Mouse (Mus musculus) intestine, postnatal 0 days (tissue): ENCODE measurements at regions not wholly inside any gene's neighbourhood (a gene's known extent, or its start where the extent isn't known, plus 50 kb on each side); places are given as distances from the start of the nearest gene placed in this dataset.

Source experiments
- ATAC-seq: fragments of 200-750 bp; cut with Nextera tagmentation; 2 replicates; pipeline ENCODE4 v1.8.0; 2017; ENCODE audit warnings: mild to moderate bottlenecking, moderate TSS enrichment, moderate library complexity
- H3K27ac ChIP-seq: fragments of 300-500 bp; sonication (generic); 2 replicates; pipeline ENCODE4 v1.5.1; 2014; ENCODE audit warnings: mild to moderate bottlenecking, low read depth, low read length, moderate library complexity
- H3K27me3 ChIP-seq: fragments of 300-500 bp; sonication (generic); replicated peaks from 2 replicates; pipeline ENCODE4 v1.6.1; 2014; ENCODE audit warnings: low read length, mixed read lengths; ENCODE audit not compliant: control insufficient read depth, insufficient read depth
- H3K36me3 ChIP-seq: fragments of 300-500 bp; sonication (generic); 2 replicates; pipeline ENCODE4 v1.6.1; 2014; ENCODE audit warnings: mild to moderate bottlenecking, moderate library complexity; ENCODE audit not compliant: control insufficient read depth, insufficient read depth
- H3K4me1 ChIP-seq: fragments of 300-500 bp; sonication (generic); replicated peaks from 2 replicates; pipeline ENCODE4 v1.6.1; 2014; ENCODE audit warnings: antibody characterized with exemption, low read length, mixed read lengths; ENCODE audit not compliant: control insufficient read depth, insufficient read depth
- H3K4me2 ChIP-seq: fragments of 300-500 bp; sonication (generic); replicated peaks from 2 replicates; pipeline ENCODE4 v1.6.1; 2014; ENCODE audit warnings: low read depth, mild to moderate bottlenecking, moderate library complexity
- H3K4me3 ChIP-seq: fragments of 300-500 bp; sonication (generic); 2 replicates; pipeline ENCODE4 v1.5.1; 2014; ENCODE audit warnings: low read depth, low read length
- H3K9ac ChIP-seq: fragments of 300-500 bp; sonication (generic); 2 replicates; pipeline ENCODE4 v1.6.1; 2014; ENCODE audit warnings: mild to moderate bottlenecking, low read depth, low read length
- H3K9me3 ChIP-seq: fragments of 300-500 bp; sonication (generic); 2 replicates; pipeline ENCODE4 v1.6.1; 2016; ENCODE audit warnings: mixed run types; ENCODE audit not compliant: control insufficient read depth
- CTCF ChIP-seq: sonication (generic); IDR thresholded peaks from 2 replicates; pipeline ENCODE4 v1.5.1; 2016; ENCODE audit warnings: low read depth, mild to moderate bottlenecking, control low read depth, antibody characterized with exemption, moderate library complexity
- WGBS: fragments of 180-500 bp; shearing (Covaris S2); extraction: QIAGEN DNeasy Blood & Tissue Kit; methylation state at CpG from one replicate; pipeline ENCODE4 v1.1.7; 2014; 5-methylcytosine and 5-hydroxymethylcytosine counted together

DNA sequence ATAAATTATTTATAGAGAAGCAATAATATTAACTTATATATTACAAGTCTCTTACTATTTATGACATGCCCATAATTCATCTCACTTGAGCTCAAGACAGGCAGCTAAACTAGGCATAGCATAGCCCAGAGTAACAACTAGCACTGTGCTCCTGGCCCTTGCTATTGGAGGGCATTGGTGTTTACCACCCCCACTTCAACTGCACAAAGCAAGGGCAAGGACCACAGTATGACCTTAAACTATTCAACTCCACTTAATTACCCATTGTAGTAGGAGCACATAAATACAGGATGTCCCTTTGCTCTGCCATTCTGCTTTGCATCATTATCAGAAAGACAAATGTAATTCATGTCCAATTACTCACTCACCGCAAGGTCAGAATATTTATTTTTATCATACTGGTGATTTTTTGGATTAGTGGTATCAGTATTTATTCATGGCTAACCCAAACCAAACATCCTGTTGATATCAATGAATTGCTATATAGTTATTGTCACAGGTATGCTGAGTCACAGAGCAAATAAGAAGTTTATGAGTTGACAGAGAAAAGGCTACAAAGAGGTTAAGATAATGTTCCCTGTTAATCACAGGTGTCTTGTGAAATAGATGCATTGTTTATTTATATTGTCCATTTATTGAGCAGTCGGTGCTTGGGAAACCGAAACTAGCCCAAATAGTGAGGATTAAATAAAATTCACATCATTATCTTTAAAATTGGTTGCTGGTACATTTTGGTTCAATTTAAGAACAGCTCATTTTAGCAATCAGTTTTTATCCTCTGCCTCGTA is 523.4 kb upstream of the A1bg start:
- Histone ChIP-seq H3K27ac (no peak overlapping the region; the same call in 1 of the 2 replicates), H3K27me3 (no peaks in the 10 kb centered on the region), H3K4me3 (no peak overlapping the region), H3K9ac (no peak overlapping the region), H3K4me2 (no peak overlapping the region), H3K9me3 (no peaks in the 10 kb centered on the region), H3K4me1 (no peaks in the 10 kb centered on the region), H3K36me3 (no peaks in the 10 kb centered on the region)
- WGBS = 28% methylated on average over 4 of the region's 4 CpGs
- no peak for TF ChIP-seq CTCF
- ATAC-seq = peak; percentile 70

DNA sequence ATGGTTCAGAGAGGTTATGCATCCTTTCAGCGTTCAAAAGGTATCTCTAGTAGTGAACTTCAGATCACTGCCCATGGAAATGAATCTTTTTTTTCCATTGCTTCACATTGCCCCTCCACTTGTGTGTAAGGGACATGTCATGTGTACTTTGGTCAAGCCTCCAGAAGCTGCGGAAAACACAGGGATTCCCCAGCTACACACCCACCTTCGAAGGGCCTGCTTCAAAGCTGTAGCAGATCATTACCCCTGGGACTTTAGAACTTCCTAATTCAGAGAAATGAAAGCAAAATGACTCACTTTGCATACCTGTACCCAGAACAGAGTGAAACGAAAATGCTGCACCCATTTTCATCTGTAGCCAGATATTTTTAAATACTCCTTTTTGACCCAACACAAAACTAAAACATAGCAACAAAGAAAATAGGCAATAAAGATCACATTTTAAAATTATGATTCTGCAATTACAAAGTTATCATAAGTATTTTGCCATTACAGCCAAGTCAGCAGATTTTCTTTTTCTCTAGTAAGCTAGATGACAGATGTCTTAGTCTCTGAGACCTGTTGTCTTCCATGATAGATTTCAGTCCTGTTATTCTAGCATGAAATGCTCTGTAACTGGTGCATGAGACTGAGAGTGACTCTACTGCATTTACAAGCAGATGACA is 519.1 kb upstream of the A1bg start:
- no peaks in the 10 kb centered on the region for H3K4me1 ChIP-seq

DNA sequence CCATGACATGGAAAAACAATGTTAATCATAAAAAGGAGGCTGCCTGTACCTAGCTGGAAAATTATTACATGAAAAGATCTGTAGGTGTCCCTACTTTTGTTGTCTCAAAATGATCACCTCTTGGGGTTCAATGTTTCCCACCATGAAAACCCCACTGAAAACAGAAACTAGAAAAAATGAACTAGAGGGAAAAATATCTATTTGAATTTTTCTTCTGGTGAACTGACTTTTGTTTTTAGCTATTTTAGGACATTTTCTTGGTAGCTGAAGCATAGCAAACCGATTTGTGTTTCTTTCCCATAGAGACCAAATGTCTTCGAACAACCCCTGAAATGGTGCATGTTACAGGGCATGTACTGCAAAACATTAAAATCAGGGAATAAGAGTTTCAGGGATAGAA is 518.2 kb upstream of the A1bg start:
- ATAC-seq = no peak
- Histone ChIP-seq H3K36me3 (no peaks in the 10 kb centered on the region), H3K4me2 (no peak overlapping the region)

More for the DNA sequence above, 519.1 kb upstream of the A1bg start:
- ATAC-seq = no peak
- no peaks in the 10 kb centered on the region for H3K27me3 ChIP-seq
- no peak overlapping the region for H3K9ac ChIP-seq
- no peak overlapping the region for H3K4me2 ChIP-seq
- no peak overlapping the region for H3K27ac ChIP-seq
- H3K36me3 ChIP-seq = no peaks in the 10 kb centered on the region
- 56% methylated on average over 4 of the region's 4 CpGs for WGBS
- no peak for TF ChIP-seq CTCF
- H3K4me3 ChIP-seq = no peak overlapping the region
- no peaks in the 10 kb centered on the region for H3K9me3 ChIP-seq

DNA sequence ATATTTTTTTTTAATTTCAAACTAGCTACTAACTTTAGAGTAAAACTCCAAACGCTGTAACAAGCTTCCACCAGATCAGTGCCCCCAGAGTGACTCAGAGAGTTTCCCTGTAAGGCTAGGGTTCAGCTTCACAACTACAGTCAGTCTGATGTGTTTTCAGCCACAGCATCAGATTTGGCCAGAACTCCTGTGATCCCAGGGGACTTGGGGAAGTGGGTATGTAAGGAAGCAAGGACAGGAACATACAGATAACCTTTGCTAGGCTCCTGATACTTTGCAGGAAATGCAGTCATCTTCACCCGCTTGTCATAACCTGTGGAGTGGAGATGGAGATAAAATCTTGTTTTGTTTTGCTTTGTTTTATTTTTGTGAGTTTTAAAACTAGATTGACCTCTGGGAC is 517.5 kb upstream of the A1bg start:
- Histone ChIP-seq H3K27me3 (no peaks in the 10 kb centered on the region), H3K4me3 (no peak overlapping the region), H3K4me2 (no peak overlapping the region), H3K9ac (no peak overlapping the region), H3K27ac (no peak overlapping the region), H3K4me1 (no peaks in the 10 kb centered on the region), H3K9me3 (no peaks in the 10 kb centered on the region), H3K36me3 (no peaks in the 10 kb centered on the region)
- ATAC-seq = no peak
- WGBS = 93% methylated on average over 2 of the region's 2 CpGs
- no peak for TF ChIP-seq CTCF

More for the DNA sequence above, 518.2 kb upstream of the A1bg start:
- Histone ChIP-seq H3K9me3 (no peaks in the 10 kb centered on the region), H3K4me3 (no peak overlapping the region), H3K4me1 (no peaks in the 10 kb centered on the region), H3K27ac (no peak overlapping the region), H3K27me3 (no peaks in the 10 kb centered on the region), H3K9ac (no peak overlapping the region)
- 89% methylated on average over 2 of the region's 2 CpGs for WGBS
- TF ChIP-seq CTCF = no peak

DNA sequence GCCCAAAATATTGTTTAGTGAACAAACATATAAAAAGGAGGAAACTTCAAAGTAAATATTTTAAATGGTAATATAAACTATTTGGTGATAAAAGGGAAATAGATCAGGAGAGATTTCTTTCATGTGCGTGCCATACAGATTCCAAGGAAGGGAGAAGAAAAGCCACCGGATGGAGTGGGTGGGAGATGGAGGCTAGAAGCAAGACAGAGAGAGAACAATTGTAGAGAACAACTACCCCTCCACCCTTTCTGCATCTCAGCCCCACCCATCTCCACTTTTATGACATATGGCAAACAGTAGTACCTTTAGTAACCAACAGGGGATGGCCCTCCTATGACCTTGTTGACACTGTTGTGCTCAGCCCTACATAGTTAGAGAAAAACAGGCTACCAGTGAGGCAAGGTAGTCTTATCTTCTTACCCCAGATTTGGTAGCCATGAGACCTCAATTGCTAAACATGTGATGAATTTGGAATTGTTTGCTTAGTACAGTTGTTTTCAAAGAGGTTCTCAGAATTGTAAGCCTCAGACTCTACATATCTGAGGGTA is 516.9 kb upstream of the A1bg start:
- no peak overlapping the region for H3K4me2 ChIP-seq
- no peak overlapping the region for H3K27ac ChIP-seq
- no peak overlapping the region for H3K4me3 ChIP-seq
- ATAC-seq = no peak
- WGBS = 88% methylated on average over 2 of the region's 2 CpGs
- H3K27me3 ChIP-seq = no peaks in the 10 kb centered on the region
- no peaks in the 10 kb centered on the region for H3K4me1 ChIP-seq
- no peaks in the 10 kb centered on the region for H3K36me3 ChIP-seq
- no peak overlapping the region for H3K9ac ChIP-seq
- peak; percentile 48 for TF ChIP-seq CTCF
- no peaks in the 10 kb centered on the region for H3K9me3 ChIP-seq

DNA sequence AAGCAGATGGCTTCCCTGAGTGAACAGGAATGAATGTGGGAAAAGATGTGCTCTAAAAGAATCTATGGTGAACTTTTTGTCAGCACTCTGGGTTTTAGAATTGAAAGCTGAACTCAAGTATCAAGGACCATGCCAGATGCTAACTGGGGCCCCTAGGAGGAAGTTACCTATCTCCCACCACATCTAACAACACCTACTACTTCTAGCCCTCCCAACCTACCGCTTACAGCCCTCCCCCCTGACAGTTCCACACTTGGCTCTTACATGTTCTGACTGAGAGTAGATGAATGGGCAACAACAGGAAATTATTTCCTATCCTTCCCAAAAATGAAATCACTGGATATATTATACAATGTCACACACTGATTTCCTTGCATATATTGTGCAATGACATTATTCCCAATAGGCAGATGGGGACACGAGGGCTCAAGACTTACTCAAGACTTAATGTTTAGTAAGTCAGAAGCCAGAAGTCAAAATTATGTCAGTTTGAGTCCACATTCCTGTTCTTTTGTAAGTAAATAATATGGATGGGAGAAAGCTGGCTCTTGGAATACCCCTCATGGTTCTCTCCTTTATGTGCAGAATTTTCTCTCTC is 506.1 kb upstream of the A1bg start:
- no peaks in the 10 kb centered on the region for H3K9me3 ChIP-seq
- no peak overlapping the region for H3K4me3 ChIP-seq
- no peaks in the 10 kb centered on the region for H3K4me1 ChIP-seq
- ATAC-seq = no peak
- H3K4me2 ChIP-seq = no peak overlapping the region
- no peak overlapping the region for H3K27ac ChIP-seq
- WGBS = 76% methylated on average over 2 of the region's 2 CpGs
- H3K27me3 ChIP-seq = no peaks in the 10 kb centered on the region
- no peak for TF ChIP-seq CTCF
- no peak overlapping the region for H3K9ac ChIP-seq
- H3K36me3 ChIP-seq = no peaks in the 10 kb centered on the region
